Mouse (Mus musculus) kidney, adult 2 months (tissue): ENCODE measurements at regions not wholly inside any gene's neighbourhood (a gene's known extent, or its start where the extent isn't known, plus 50 kb on each side); places are given as distances from the start of the nearest gene placed in this dataset.

Experiments used
- CTCF ChIP-seq: fragments of 200-500 bp; conservative IDR thresholded peaks from 2 replicates; pipeline ENCODE4 v1.5.1; 2011; ENCODE audit warnings: low read depth, mild to moderate bottlenecking, control low read depth, low read length, moderate library complexity, mixed read lengths; ENCODE audit not compliant: insufficient read depth, insufficient read length
- POLR2A ChIP-seq: fragments of 200-500 bp; IDR thresholded peaks from one replicate; pipeline ENCODE4 v1.6.1; 2011; ENCODE audit warnings: low read depth, low read length, control low read depth

DNA sequence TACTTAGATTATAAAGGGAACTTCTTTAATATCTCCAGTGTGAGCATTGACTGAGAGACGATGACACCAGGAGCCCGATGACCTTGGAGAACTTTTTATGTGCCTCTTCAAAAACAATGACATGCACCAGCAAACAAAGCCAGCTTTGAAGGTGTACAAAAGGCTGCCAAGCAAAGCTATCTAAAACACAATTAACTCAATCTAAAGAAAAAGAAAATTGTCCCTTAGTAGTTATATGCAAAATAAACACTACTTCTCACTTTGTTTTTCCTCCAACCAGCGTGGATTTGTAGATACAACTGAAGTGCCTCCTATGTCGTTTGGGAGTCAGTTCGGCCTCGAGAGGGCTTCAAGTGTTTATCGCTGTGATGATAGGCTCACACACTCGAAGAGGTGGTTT, 189.0 kb upstream of the Tle4 start:
- TF ChIP-seq CTCF: no peak
- no peak for TF ChIP-seq POLR2A
